28 mouse cellular contexts compared by ENCODE assay signal in the genomic region with DNA sequence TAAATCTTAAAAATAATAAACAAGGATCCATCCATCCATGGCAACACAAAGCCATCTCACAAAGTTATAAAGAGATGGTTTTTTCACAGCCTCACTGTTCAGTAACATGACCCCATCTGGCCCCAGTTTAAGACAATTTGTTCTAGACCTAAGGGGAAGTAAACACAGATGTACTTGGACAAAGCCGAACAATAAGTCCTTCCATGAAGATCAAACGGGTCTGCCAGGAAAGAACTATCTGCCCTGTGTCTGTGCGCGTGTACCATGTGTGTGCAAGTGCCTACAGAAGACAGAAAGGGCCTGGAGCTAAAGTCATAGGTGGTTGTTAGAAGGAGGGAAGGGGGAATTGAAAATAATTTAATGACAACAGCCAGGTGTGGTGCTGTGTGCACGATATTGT. TPM values are rescaled to one million over a fixed set of nuclear protein-coding genes. Genes with fewer than 3 reads are reported as not detected.
"Had no signal": no experiment of that assay in that cellular context is flagged by ENCODE, and none has a peak within 500 bp of the region (broad histone marks: within the 10 kb centered on the region; RNA-seq: fewer than 3 reads in every experiment).

No protein-coding gene starts in this region.

- H3K4me2 ChIP-seq: embryonic facial prominence, embryonic 12.5 days; embryonic facial prominence, embryonic 13.5 days; embryonic facial prominence, embryonic 15.5 days; forebrain, embryonic 12.5 days; forebrain, embryonic 13.5 days; forebrain, embryonic 15.5 days had no signal

- H3K4me1 ChIP-seq: embryonic facial prominence, embryonic 10.5 days; embryonic facial prominence, embryonic 12.5 days; embryonic facial prominence, embryonic 13.5 days; embryonic facial prominence, embryonic 15.5 days; forebrain, embryonic 10.5 days; forebrain, embryonic 12.5 days; forebrain, embryonic 13.5 days; forebrain, embryonic 15.5 days had no signal

- H3K27me3 ChIP-seq: embryonic facial prominence, embryonic 13.5 days; embryonic facial prominence, embryonic 15.5 days; forebrain, embryonic 12.5 days; forebrain, embryonic 13.5 days; forebrain, embryonic 15.5 days had no signal

- H3K36me3 ChIP-seq: embryonic facial prominence, embryonic 10.5 days; embryonic facial prominence, embryonic 12.5 days; embryonic facial prominence, embryonic 13.5 days; embryonic facial prominence, embryonic 15.5 days; forebrain, embryonic 10.5 days; forebrain, embryonic 12.5 days; forebrain, embryonic 15.5 days had no signal

- H3K9ac ChIP-seq: embryonic facial prominence, embryonic 12.5 days; embryonic facial prominence, embryonic 13.5 days; embryonic facial prominence, embryonic 15.5 days; forebrain, embryonic 12.5 days; forebrain, embryonic 13.5 days; forebrain, embryonic 15.5 days; forebrain, postnatal 0 days had no signal

- H3K27ac ChIP-seq: embryonic facial prominence, embryonic 10.5 days; embryonic facial prominence, embryonic 12.5 days; embryonic facial prominence, embryonic 13.5 days; embryonic facial prominence, embryonic 15.5 days; forebrain, embryonic 10.5 days; forebrain, embryonic 12.5 days; forebrain, embryonic 13.5 days; forebrain, embryonic 15.5 days; gastrocnemius, adult 2 months had no signal

- H3K4me3 ChIP-seq: embryonic facial prominence, embryonic 10.5 days; embryonic facial prominence, embryonic 12.5 days; embryonic facial prominence, embryonic 13.5 days; embryonic facial prominence, embryonic 15.5 days; erythroblast, embryonic 14.5 days; forebrain, embryonic 10.5 days; forebrain, embryonic 12.5 days; forebrain, embryonic 13.5 days; forebrain, embryonic 15.5 days; gastrocnemius, adult 2 months had no signal

- H3K9me3 ChIP-seq: embryonic facial prominence, embryonic 10.5 days; embryonic facial prominence, embryonic 12.5 days; embryonic facial prominence, embryonic 13.5 days; embryonic facial prominence, embryonic 15.5 days; forebrain, embryonic 10.5 days; forebrain, embryonic 12.5 days; forebrain, embryonic 13.5 days; forebrain, embryonic 15.5 days had no signal

- ATAC-seq: forebrain, embryonic 13.5 days; forebrain, embryonic 14.5 days; forebrain, embryonic 15.5 days; forebrain, embryonic 16.5 days; forebrain, postnatal 0 days had no signal

- DNase-seq: cerebellum, adult 18-20 months; cerebellum, adult 2 months; cerebellum, adult 8-10 months; cerebellum, adult 9-10 months; cerebellum, adult 9-11 months; cerebellum, postnatal 10 days; cerebellum, postnatal 14 days; cerebellum, postnatal 25 days; cerebellum, postnatal 36 days; embryo, embryonic 11 days; forebrain, postnatal 0 days; gastrocnemius, adult 2 months; gastrocnemius, postnatal 10 days; gastrocnemius, postnatal 14 days; gastrocnemius, postnatal 25 days; gastrocnemius, postnatal 36 days had no signal

RNA-seq across cellular contexts. Expression of a gene that starts 45.2 kb away (rescaled TPM):
- polyA plus RNA-seq: embryonic facial prominence, embryonic 11.5 days; forebrain, embryonic 14.5 days; forebrain, embryonic 15.5 days had no signal
